Mouse (Mus musculus) E14TG2a.4 (cell line): ENCODE results near the gene Olfr90.

Experiments
- CTCF ChIP-seq: conservative IDR thresholded peaks from 2 replicates; pipeline ENCODE4 v1.5.1; 2014; ENCODE audit warnings: low read length
- NANOG ChIP-seq: IDR thresholded peaks from 2 replicates; pipeline ENCODE4 v1.6.1; 2014; ENCODE audit warnings: borderline replicate concordance, low read length, mixed read lengths
- POU5F1 ChIP-seq: IDR thresholded peaks from 2 replicates; pipeline ENCODE4 v1.6.1; 2014; ENCODE audit warnings: low read length, borderline replicate concordance

DNA sequence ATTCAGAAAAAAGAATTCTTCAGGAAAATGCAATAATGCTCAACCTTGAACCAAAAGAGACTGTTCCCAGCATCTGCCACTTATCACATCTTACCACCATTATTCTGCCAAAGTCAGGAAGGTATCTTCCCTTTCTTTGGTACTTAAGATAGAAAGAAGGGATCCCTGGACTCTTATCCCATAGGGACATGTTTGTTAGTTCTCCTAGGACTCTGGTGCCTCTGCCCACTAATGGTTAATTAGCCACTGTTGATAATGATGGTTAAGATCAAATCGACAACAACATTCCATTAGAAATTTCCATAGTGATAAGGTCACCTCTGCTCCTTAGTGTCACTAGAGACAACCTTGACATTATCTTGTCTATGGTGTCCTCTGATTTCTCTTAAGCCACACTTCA, 9.9 kb upstream of the Olfr90 start, which contains the start of gene Olfr91:
- TF ChIP-seq CTCF = no peak
- no peak for TF ChIP-seq NANOG
- TF ChIP-seq POU5F1 = no peak
